Mouse (Mus musculus): ENCODE results near the gene Man2a2. TPM values are rescaled to one million over a fixed set of nuclear protein-coding genes. Genes with fewer than 3 reads are reported as not detected.

The Man2a2 gene
- 23.3 and 27.7 TPM in 2 replicates for polyA plus RNA-seq (2012; rRNA removed)

GRCm38 (mm10) chr7:80371041-80371751 is at the start of gene Man2a2:
TSS of gene Man2a2 (minus strand) at chr7:80371375.

GRCm38 (mm10) chr7:80405188-80405695 is 34.1 kb upstream of the Man2a2 start, which contains the start of gene Furin:
TSS of gene Furin (minus strand) at chr7:80405436.

GRCm38 (mm10) chr7:80387633-80388543 is 16.7 kb upstream of the Man2a2 start, which contains the start of gene Fes:
TSS of gene Fes (minus strand) at chr7:80387946.

GRCm38 (mm10) chr7:80342858-80343257 is 28.3 kb downstream of the Man2a2 start, which contains the start of gene Hddc3:
TSS of gene Hddc3 (plus strand) at chr7:80343104.

GRCm38 (mm10) chr7:80340793-80341192 is 30.4 kb downstream of the Man2a2 start, which contains the start of gene Unc45a:
TSS of gene Unc45a (minus strand) at chr7:80341005.

GRCm38 (mm10) chr7:80324043-80324815 is 46.9 kb downstream of the Man2a2 start, which contains the start of gene Rccd1:
TSS of gene Rccd1 (minus strand) at chr7:80324454.

Other genes starting within 250 kb of the Man2a2 start
- gene Sema4b, start 184.5 kb downstream of the Man2a2 start, polyA plus RNA-seq (2012; rRNA removed): 28.8 and 30.4 TPM in 2 replicates
- gene Cib1, start 138.6 kb downstream of the Man2a2 start, polyA plus RNA-seq (2012; rRNA removed): 213 and 281 TPM in 2 replicates
- gene Gdpgp1, start 138.5 kb downstream of the Man2a2 start, polyA plus RNA-seq (2012; rRNA removed): 1.6 and 2.6 TPM in 2 replicates
- 0.06 and 0.09 TPM in 2 replicates for gene Ttll13, start 125.0 kb downstream of the Man2a2 start, polyA plus RNA-seq (2012; rRNA removed)
- 6.5 and 9.0 TPM in 2 replicates for gene Ngrn, start 110.2 kb downstream of the Man2a2 start, polyA plus RNA-seq (2012; rRNA removed)
- gene Vps33b, start 101.7 kb downstream of the Man2a2 start, polyA plus RNA-seq (2012; rRNA removed): 2.2 and 5.1 TPM in 2 replicates
- 3.4 and 4.5 TPM in 2 replicates for gene Prc1, start 76.9 kb downstream of the Man2a2 start, polyA plus RNA-seq (2012; rRNA removed)
- 3.5 and 3.6 TPM in 2 replicates for gene Rccd1, start 46.9 kb downstream of the Man2a2 start, polyA plus RNA-seq (2012; rRNA removed)
- 41.4 and 45.6 TPM in 2 replicates for gene Unc45a, start 30.4 kb downstream of the Man2a2 start, polyA plus RNA-seq (2012; rRNA removed)
- gene Hddc3, start 28.3 kb downstream of the Man2a2 start, polyA plus RNA-seq (2012; rRNA removed): 7.8 and 8.3 TPM in 2 replicates
- gene Fes, start 16.6 kb upstream of the Man2a2 start, polyA plus RNA-seq (2012; rRNA removed): 27.2 and 33.1 TPM in 2 replicates
- 497 and 619 TPM in 2 replicates for gene Furin, start 34.1 kb upstream of the Man2a2 start, polyA plus RNA-seq (2012; rRNA removed)
- 0.19 and 0.91 TPM in 2 replicates for gene Blm, start 163.7 kb upstream of the Man2a2 start, polyA plus RNA-seq (2012; rRNA removed)